Comparison of ENCODE assay signal across 12 mouse cellular contexts in genomic region chr16:22067406-22067805, GRCm38 (mm10). TPM values are rescaled to one million over a fixed set of nuclear protein-coding genes. Genes with fewer than 3 reads are reported as not detected.
DNase-seq lines count a peak whose midpoint lies in the region; ATAC-seq and TF ChIP-seq lines count a peak whose summit lies in the region.
"Had no signal": no experiment of that assay in that cellular context is flagged by ENCODE, and none has a peak within 500 bp of the region (broad histone marks: within the 10 kb centered on the region; RNA-seq: fewer than 3 reads in every experiment).

No protein-coding gene starts in this region.

- WGBS in thymus, adult 2 months: 89% methylated on average over 8 of the region's 8 CpGs
- WGBS in lung, embryonic 15.5 days: 78% methylated on average over 8 of the region's 8 CpGs
- WGBS in midbrain, embryonic 10.5 days: 97% methylated on average over 8 of the region's 8 CpGs

- ATAC-seq in lung, embryonic 15.5 days (ENCODE audit: borderline replicate concordance, extremely low read depth, low FRiP score, low TSS enrichment): 0 out of 2 replicates have a peak, but pooled peaks have one; percentile 31

- H3K4me3 ChIP-seq in thymus, adult 2 months (ENCODE audit: control insufficient read depth, insufficient read depth, low read length): no peak overlapping the region
- no peak overlapping the region for H3K4me3 ChIP-seq in lung, embryonic 15.5 days
- no peak overlapping the region for H3K4me3 ChIP-seq in midbrain, embryonic 10.5 days
- H3K4me3 ChIP-seq: heart, embryonic 13.5 days; layer of hippocampus, adult 2 months; liver, embryonic 15.5 days had no signal

- no peak for TF ChIP-seq POLR2A in thymus, adult 2 months (IDR thresholded peaks at IDR 0.05; ENCODE audit: control insufficient read depth, extremely low read depth, insufficient read depth, low read length, poor library complexity)

- no peaks in the 10 kb centered on the region for H3K9me3 ChIP-seq in lung, embryonic 15.5 days
- no peaks in the 10 kb centered on the region for H3K9me3 ChIP-seq in midbrain, embryonic 10.5 days (replicated peaks)
- H3K9me3 ChIP-seq: heart, embryonic 13.5 days; liver, embryonic 15.5 days had no signal

- peaks cover 22% of the 10 kb centered on the region for H3K4me1 ChIP-seq in thymus, adult 2 months (replicated peaks; ENCODE audit: control insufficient read depth, insufficient read depth, low read length)
- H3K4me1 ChIP-seq in lung, embryonic 15.5 days: no peaks in the 10 kb centered on the region
- H3K4me1 ChIP-seq in midbrain, embryonic 10.5 days: no peaks in the 10 kb centered on the region
- H3K4me1 ChIP-seq: heart, embryonic 13.5 days; liver, embryonic 15.5 days had no signal

- H3K4me2 ChIP-seq in lung, embryonic 15.5 days: no peak overlapping the region
- H3K4me2 ChIP-seq: heart, embryonic 13.5 days; liver, embryonic 15.5 days had no signal

- no peaks in the 10 kb centered on the region for H3K27me3 ChIP-seq in thymus, adult 2 months (ENCODE audit: control insufficient read depth, insufficient read depth, low read length)
- no peaks in the 10 kb centered on the region for H3K27me3 ChIP-seq in lung, embryonic 15.5 days
- no peaks in the 10 kb centered on the region for H3K27me3 ChIP-seq in midbrain, embryonic 10.5 days (ENCODE audit: low read depth, poor library complexity, severe bottlenecking)
- H3K27me3 ChIP-seq: heart, embryonic 13.5 days; liver, embryonic 15.5 days had no signal

- H3K36me3 ChIP-seq in thymus, adult 2 months (ENCODE audit: control insufficient read depth, insufficient read depth, low read length): no peaks in the 10 kb centered on the region
- peaks cover 45% of the 10 kb centered on the region for H3K36me3 ChIP-seq in lung, embryonic 15.5 days
- peaks cover 100% of the 10 kb centered on the region for H3K36me3 ChIP-seq in midbrain, embryonic 10.5 days

- no peak overlapping the region for H3K9ac ChIP-seq in lung, embryonic 15.5 days
- H3K9ac ChIP-seq: heart, embryonic 13.5 days; liver, embryonic 15.5 days had no signal

- no peak for TF ChIP-seq CTCF in thymus, adult 2 months (IDR thresholded peaks at IDR 0.05; ENCODE audit: borderline replicate concordance, control insufficient read depth, extremely low read depth, insufficient read depth, low read length, poor library complexity)

- DNase-seq in thymus, adult 2 months: peak; percentile 48
- DNase-seq in thymus, postnatal 0 days (ENCODE audit: low spot score): no peak
- DNase-seq in heart, adult 8-10 months (ENCODE audit: low spot score): peak; percentile 62
- DNase-seq in urinary bladder, postnatal 25 days (ENCODE audit: low spot score): no peak
- DNase-seq in midbrain, embryonic 10.5 days (ENCODE audit: low spot score): no peak
- DNase-seq in c-Kit-positive CD71-positive TER-119-positive erythroid progenitor cells, embryonic 14.5 days (ENCODE audit: low spot score): no peak
- DNase-seq in T-cell, adult 2 months (ENCODE audit: low spot score): no peak
- DNase-seq: right cerebral cortex, postnatal 25 days had no signal

- H3K27ac ChIP-seq in thymus, adult 2 months (ENCODE audit: control insufficient read depth, insufficient read depth, low read length): no peak overlapping the region; the same call in 1 of the 2 replicates
- H3K27ac ChIP-seq in lung, embryonic 15.5 days: no peak overlapping the region
- no peak overlapping the region for H3K27ac ChIP-seq in midbrain, embryonic 10.5 days (replicated peaks)
- H3K27ac ChIP-seq: heart, embryonic 13.5 days; layer of hippocampus, adult 2 months; liver, embryonic 15.5 days had no signal

RNA-seq across cellular contexts. Expression of gene Senp2, which starts 58.1 kb away (rescaled TPM):
- polyA plus RNA-seq in thymus, adult 2 months (2012; rRNA removed): 19.2 and 21.6 TPM in 2 replicates
- polyA plus RNA-seq in thymus, postnatal 0 days (2015; fragmentation: Nextera tagmentation; extraction: Ambion mirVana): 42.7 and 50.4 TPM in 2 replicates
- total RNA-seq in heart, adult 8-10 months (2022): 10 to 100 TPM; 21.7 to 28.2 (median 27.1) TPM
- polyA plus RNA-seq in lung, embryonic 15.5 days (2015; fragmentation: Nextera tagmentation; extraction: Ambion mirVana): 40.6 and 43.8 TPM in 2 replicates
- 64.2 and 65.4 TPM in 2 replicates for polyA plus RNA-seq in midbrain, embryonic 10.5 days (2016; fragmentation: Nextera tagmentation; extraction: Ambion mirVana)

Comparison
In these comparisons a context has a peak if more than half of its experiments do, and no peak if none do; other contexts are left out.
1. DNase-seq: peak in thymus, adult 2 months (single experiment) and heart, adult 8-10 months (single experiment); none in thymus, postnatal 0 days (single experiment), urinary bladder, postnatal 25 days (single experiment), midbrain, embryonic 10.5 days (single experiment), c-Kit-positive CD71-positive TER-119-positive erythroid progenitor cells, embryonic 14.5 days (single experiment) and T-cell, adult 2 months (single experiment).